Mouse (Mus musculus): Measurements from ENCODE around the gene Csnk1g2.

Gene Csnk1g2

DNA sequence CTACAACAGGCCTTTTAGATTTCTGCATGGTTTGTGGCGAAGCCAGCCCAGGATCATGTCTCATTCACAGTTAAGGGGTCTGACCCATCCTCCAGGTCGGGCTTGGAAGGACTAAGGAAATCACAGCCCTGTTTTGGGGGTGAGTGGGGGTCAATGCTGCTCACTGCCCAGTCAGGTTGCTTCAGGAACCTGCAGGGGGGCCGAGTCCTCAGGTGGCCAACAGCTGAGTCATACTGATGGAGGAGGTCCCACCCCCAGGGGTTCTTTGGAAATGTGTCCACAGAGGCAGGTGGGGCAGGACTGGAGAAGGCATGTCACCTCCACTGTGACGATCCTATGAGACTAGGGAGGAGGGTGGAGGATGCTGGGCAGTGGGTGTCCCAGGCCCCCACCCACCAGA lies 42.8 kb downstream of the Csnk1g2 start:
- DNase-seq, result peak in 1 of 2 experiments; percentile 51

DNA sequence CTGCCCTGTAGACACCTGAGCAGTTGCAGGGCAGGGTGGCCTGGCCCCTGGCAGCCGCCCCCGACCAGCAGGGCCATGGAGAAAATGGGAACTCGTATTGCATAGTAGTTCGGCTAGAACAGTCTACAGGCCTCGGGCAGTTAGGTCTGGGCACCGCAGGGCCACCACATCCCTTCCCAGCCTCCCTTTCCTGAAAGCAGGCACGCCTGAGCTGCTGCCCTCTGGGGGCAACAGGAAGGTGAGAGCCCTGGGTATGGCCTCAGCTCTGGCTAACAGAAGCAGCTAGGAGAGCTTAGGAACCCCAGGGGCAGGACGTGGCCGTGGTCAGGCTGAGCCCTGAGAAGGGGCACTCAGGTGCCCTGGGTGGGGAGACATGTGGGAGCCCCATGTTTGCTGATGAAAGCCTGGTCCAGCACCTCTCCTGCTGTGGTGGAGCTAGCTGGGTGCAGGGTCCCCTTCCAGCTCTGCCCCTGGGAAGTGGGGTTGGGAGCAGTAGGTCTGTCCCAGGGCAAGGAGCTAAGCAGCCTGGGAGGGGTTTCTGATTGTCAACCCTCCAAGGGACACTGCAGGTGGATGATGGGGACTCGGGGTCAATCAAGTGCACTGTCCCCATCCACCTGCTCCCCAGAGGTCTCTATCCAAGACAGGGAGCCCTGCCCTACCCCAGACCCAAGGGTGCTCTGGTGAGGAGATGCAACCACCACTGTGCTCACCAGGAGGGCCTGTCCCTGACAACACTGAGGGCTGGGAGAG lies 43.5 kb downstream of the Csnk1g2 start:
- DNase-seq, result peak; percentile 51 to 53

- no peak for DNase-seq
Measured at GRCm38 (mm10) chr10:80666837-80667412, 44.3 kb downstream of the Csnk1g2 start.

DNA sequence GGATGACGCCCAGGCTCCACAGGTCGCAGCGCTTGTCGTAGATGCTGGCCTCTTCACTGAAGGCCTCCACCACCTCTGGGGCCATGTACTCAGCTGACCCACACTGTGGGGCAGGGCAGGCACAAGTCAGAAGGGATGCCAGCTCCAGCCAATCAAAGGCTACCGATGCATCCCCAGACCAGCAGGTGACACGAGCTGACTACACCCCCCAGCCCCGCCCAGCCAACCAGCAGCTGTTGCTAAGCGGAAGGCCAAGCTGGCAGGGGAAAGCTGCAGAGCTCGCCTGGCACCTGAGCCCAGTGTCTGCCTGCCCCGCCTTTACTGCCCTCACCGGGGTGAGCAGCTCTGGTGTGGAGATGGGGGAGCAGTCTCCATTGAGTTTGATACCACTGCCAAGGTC lies 46.0 kb downstream of the Csnk1g2 start:
- peak; percentile 61 to 77 for DNase-seq

DNA sequence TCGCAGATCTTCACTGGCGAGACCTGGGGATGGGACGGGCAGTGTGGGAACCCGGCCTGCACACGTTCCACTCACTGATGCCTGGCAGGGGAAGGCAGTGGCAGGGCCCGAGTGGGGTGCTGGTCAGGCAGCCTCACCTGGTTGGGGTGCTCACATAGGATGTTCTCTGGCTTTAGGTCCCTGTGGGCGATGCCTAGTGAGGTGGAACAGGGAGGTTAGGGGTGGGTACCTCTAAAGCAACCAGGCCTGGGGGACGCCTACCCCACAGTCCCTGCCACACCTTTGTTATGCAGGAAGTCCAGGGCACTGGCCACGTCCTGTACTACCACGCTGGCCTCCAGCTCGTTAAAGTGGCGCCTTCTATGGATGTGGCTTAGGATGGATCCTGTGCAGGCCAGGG lies 46.4 kb downstream of the Csnk1g2 start:
- no peak for DNase-seq

GRCm38 (mm10) chr10:80669737-80670485 lies 47.3 kb downstream of the Csnk1g2 start:
- DNase-seq, result peak; percentile 95 to 96

DNA sequence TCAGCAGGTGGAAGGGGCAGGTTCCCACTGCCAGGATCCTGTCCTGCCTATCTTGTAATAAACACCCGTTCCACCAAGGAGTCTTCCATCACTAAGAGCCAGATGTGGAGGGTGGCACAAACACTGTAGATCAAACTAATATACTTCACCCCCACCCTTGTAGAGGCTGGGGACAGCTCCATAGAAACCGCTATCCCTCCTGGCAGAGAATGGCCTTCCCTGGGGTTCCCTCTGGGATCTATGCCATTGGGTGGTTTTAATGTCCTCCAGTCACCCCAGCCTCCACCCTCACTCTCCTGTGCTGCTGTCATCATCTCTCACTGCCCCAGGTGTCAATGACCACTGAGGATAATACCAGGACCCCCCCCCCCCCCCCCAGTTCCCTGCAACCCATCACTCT lies 47.9 kb downstream of the Csnk1g2 start:
- DNase-seq, result no peak

- no peak for DNase-seq
Measured at GRCm38 (mm10) chr10:80671251-80671650, 48.6 kb downstream of the Csnk1g2 start.

- DNase-seq, result peak; percentile 58 to 63
Measured at GRCm38 (mm10) chr10:80671936-80672690, 49.5 kb downstream of the Csnk1g2 start.

- no peak for DNase-seq
Measured at GRCm38 (mm10) chr10:80673690-80674089, 51.1 kb downstream of the Csnk1g2 start.

- peak; percentile 73 to 87 for DNase-seq
Measured at GRCm38 (mm10) chr10:80674161-80674711, 51.6 kb downstream of the Csnk1g2 start.

DNA sequence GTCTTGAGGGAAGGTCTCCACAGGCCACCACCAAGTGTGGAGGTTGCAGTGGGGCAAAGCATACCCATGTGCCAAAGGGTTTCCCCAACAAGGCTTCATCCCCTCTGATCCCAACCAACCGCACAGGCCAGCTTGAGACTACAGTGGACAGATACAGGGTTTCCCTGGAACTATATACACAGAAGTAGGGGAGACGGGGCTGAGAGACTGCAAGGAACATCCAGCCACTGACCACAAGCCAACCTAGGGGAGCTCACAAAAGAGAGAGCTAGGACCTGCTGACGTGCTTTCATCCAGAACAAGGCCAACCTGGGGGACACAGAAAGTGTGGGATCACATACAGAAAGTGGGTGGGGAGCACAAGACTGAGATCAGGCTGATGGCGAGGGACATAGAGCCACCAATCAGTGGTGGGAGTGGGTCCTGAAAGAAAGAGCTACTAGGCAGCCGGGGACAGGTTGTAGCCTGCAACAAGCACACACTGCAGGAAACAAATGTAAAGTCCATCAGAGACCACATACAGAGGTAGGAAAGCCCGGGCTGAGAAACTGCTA lies 52.3 kb downstream of the Csnk1g2 start:
- DNase-seq, result no peak

DNA sequence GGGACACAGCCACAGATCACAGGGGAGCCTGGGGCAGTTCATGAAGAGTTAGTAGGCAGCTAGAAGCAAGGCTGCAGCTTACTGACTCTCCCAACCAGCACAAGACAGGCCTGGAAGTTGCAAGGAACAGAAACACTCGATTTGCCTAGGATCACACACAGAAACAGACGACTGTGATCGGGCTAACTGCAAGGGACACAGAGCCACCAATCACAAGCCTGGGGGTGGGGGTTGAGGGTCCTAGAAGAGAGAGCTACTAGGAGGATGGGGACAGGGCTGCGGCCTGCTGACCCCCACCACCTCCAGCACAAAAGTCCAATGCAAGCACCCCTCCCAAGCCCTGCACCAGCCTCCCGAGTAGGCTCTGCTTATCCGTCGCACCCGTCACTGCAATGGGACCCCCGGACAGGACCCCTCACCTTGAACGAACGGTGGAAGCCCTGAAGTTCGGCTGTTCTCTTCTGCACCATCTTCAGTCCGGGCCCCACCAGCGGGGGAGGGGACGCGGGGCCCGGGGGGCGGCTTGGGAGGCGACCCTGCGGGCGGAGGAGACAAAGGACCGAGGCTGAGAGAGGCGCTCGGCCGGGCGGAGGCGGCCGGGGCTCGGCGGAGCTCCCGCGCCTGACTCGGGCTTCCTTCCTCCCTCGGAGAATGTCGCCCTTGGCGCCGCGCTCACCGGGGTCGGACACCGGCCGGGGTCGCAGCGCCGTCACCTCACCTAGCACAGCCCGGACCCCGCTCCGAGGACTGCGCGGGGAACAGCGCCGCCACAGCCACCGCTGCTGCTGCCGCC lies 53.0 kb downstream of the Csnk1g2 start:
- no peak for DNase-seq

DNA sequence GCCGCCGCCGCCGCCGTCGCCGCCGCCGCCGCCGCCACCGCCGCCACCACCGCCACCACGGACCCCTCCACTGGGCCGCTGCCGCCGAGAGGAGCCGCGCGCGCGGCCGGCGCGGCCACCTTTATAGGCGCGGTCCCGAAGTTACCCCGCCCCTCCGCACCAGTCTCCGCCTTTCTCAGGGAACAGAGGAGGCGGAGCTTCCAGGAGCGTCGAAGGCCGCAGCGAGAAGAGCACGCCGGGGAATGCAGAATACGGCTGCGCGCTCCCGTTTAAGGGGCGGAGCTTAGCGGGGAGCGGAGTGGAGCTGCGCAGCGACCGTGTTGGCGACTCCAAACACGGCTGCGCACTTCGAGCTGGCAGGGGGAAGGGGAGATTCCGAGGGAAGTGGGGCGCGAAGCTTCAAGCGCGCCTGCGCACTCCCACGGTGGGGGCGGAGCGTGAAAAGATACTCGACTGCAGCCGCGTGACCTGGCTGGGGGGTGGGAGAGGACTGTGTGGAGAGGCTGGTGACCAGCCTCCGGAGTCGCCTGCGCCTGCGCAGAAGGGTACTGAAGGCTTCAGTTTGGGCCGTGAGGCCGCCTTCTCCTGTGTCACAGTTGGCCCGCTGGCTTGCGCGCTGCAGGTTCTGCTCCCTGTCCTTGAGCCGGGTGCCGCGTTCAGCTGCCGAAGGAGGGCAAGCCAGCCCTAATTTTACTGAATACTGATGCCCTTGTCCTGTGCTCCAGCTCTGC lies 53.7 kb downstream of the Csnk1g2 start:
- DNase-seq, result peak; percentile 99 to 100

GRCm38 (mm10) chr10:80677128-80677875 lies 54.7 kb downstream of the Csnk1g2 start:
- peak in 1 of 2 experiments; percentile 40 for DNase-seq

DNA sequence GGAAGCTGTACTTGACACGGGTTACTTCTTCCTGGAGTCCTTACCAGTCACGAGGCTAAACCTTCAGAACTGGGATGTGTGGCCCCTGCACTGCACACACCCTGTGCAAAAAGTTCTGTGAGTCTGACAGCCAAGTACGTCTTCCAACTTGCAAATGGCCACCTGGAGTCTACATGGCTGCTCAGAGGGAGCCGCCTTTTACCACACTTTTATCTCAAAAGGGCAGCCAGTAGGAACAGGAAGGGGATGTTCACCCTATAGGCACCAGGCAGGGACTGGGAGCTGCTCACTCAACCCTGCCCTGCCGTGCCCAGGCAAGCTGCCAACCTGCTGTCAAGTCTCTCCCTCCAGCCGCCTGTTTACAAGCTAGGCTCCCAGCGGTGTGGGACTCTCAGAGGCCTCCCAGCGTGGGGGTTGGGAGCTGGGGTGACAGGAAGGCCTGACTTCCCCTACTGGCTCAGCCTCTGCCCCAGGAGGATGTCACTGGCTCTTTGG lies 55.4 kb downstream of the Csnk1g2 start, which contains the start of gene Mknk2:
Mknk2 (minus strand) TSS at position 171 of the 495 bp plus-strand sequence.
- peak; percentile 99 for DNase-seq

- DNase-seq, result peak; percentile 66 to 76
Measured at GRCm38 (mm10) chr10:80678601-80679377, 56.2 kb downstream of the Csnk1g2 start.

- peak in 1 of 2 experiments; percentile 50 for DNase-seq
Measured at GRCm38 (mm10) chr10:80679556-80680259, 57.1 kb downstream of the Csnk1g2 start.
